Mouse (Mus musculus): Measurements from ENCODE around the gene Casq2. TPM values are rescaled to one million over a fixed set of nuclear protein-coding genes. Genes with fewer than 3 reads are reported as not detected.
A peak's percentile ranks its signal among the peaks of the same experiment; 100 is the strongest.

Casq2 gene
- polyA plus RNA-seq, 1 experiment from 2014 or later: 8.9 TPM

- no peak overlapping the region for H3K27ac ChIP-seq (ENCODE audit: low read depth, low read length)
- ATAC-seq (ENCODE audit: insufficient read depth, low FRiP score, low TSS enrichment): no peak
- WGBS: 88% methylated on average over 4 of the region's 4 CpGs
Observed at GRCm38 (mm10) chr3:102069260-102069659, 17.0 kb upstream of the Casq2 start.

DNA sequence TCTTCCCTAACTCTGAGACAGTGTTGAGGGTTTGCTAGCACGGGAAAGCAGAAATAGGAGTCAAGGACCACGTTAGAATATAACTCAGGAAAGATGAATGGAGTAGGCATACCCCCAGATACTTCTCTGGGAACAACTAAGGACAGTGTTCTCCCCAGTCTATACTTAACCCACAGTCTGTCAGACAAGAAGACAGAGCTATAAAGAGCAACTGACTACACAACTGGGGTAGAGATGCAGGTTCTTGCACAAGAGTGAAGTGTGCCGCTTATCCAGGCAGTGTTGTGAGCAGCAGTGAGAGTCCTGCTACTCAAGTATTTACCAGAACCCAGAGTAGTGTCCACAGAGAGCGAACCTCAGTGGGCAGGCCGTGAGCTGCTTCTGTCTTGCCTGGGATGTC, 16.5 kb upstream of the Casq2 start:
- Histone ChIP-seq H3K27ac (ENCODE audit: low read depth, low read length) (no peak overlapping the region), H3K4me3 (ENCODE audit: low read depth, low read length) (no peak overlapping the region), H3K36me3 (ENCODE audit: control insufficient read depth, insufficient read depth, low read length) (no peaks in the 10 kb centered on the region), H3K4me1 (ENCODE audit: control insufficient read depth, insufficient read depth, low read length) (no peaks in the 10 kb centered on the region), H3K9ac (ENCODE audit: low read length) (no peak overlapping the region), H3K4me2 (ENCODE audit: low read depth) (no peak overlapping the region), H3K27me3 (ENCODE audit: control insufficient read depth, insufficient read depth, low read length) (no peaks in the 10 kb centered on the region), H3K9me3 (ENCODE audit: control insufficient read depth, low read length) (no peaks in the 10 kb centered on the region)
- no peak for DNase-seq (ENCODE audit: low spot score)
- ATAC-seq (ENCODE audit: insufficient read depth, low FRiP score, low TSS enrichment): no peak
- 83% methylated on average over 5 of the region's 5 CpGs for WGBS

More at GRCm38 (mm10) chr3:102069260-102069659, 17.0 kb upstream of the Casq2 start:
- Histone ChIP-seq H3K36me3 (ENCODE audit: control insufficient read depth, insufficient read depth, low read length) (no peaks in the 10 kb centered on the region), H3K9ac (ENCODE audit: low read length) (no peak overlapping the region), H3K27me3 (ENCODE audit: control insufficient read depth, insufficient read depth, low read length) (no peaks in the 10 kb centered on the region), H3K4me3 (ENCODE audit: low read depth, low read length) (no peak overlapping the region), H3K4me2 (ENCODE audit: low read depth) (no peak overlapping the region), H3K4me1 (ENCODE audit: control insufficient read depth, insufficient read depth, low read length) (no peaks in the 10 kb centered on the region), H3K9me3 (ENCODE audit: control insufficient read depth, low read length) (no peaks in the 10 kb centered on the region)
- no peak for DNase-seq (ENCODE audit: low spot score)

- Histone ChIP-seq H3K36me3 (ENCODE audit: control insufficient read depth, insufficient read depth, low read length) (no peaks in the 10 kb centered on the region), H3K27ac (ENCODE audit: low read depth, low read length) (no peak overlapping the region), H3K4me2 (ENCODE audit: low read depth) (no peak overlapping the region), H3K4me3 (ENCODE audit: low read depth, low read length) (no peak overlapping the region), H3K27me3 (ENCODE audit: control insufficient read depth, insufficient read depth, low read length) (no peaks in the 10 kb centered on the region), H3K9ac (ENCODE audit: low read length) (no peak overlapping the region), H3K9me3 (ENCODE audit: control insufficient read depth, low read length) (no peaks in the 10 kb centered on the region), H3K4me1 (ENCODE audit: control insufficient read depth, insufficient read depth, low read length) (no peaks in the 10 kb centered on the region)
- ATAC-seq (ENCODE audit: insufficient read depth, low FRiP score, low TSS enrichment) (no peak), DNase-seq (ENCODE audit: low spot score) (no peak)
- 74% methylated on average over 7 of the region's 7 CpGs for WGBS
Observed at GRCm38 (mm10) chr3:102070360-102070759, 15.9 kb upstream of the Casq2 start.

DNA sequence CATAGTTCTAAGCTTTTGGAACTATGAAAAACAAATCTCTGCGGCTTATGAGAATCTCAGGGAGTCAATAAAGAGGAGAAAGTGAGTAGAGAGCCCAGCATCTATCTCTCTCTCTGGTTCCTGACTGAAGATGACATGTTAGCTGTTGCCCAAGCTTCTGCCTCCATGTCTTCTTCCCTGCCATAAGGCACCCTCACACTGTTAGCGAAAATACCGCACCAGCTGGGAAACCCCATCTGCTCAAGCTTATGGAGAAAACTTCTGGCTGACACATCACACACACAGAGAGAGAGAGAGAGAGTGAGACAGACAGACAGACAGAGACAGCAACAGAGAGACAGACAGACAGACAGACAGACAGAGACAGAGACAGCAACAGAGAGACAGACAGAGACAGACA, 15.2 kb upstream of the Casq2 start:
- Histone ChIP-seq H3K27ac (ENCODE audit: low read depth, low read length) (no peak overlapping the region), H3K36me3 (ENCODE audit: control insufficient read depth, insufficient read depth, low read length) (no peaks in the 10 kb centered on the region), H3K27me3 (ENCODE audit: control insufficient read depth, insufficient read depth, low read length) (no peaks in the 10 kb centered on the region), H3K4me1 (ENCODE audit: control insufficient read depth, insufficient read depth, low read length) (no peaks in the 10 kb centered on the region), H3K9me3 (ENCODE audit: control insufficient read depth, low read length) (no peaks in the 10 kb centered on the region), H3K4me2 (ENCODE audit: low read depth) (no peak overlapping the region), H3K9ac (ENCODE audit: low read length) (no peak overlapping the region), H3K4me3 (ENCODE audit: low read depth, low read length) (no peak overlapping the region)
- DNase-seq (ENCODE audit: low spot score): no peak
- ATAC-seq (ENCODE audit: insufficient read depth, low FRiP score, low TSS enrichment): no peak
- WGBS: 86% methylated on average over 3 of the region's 3 CpGs

DNA sequence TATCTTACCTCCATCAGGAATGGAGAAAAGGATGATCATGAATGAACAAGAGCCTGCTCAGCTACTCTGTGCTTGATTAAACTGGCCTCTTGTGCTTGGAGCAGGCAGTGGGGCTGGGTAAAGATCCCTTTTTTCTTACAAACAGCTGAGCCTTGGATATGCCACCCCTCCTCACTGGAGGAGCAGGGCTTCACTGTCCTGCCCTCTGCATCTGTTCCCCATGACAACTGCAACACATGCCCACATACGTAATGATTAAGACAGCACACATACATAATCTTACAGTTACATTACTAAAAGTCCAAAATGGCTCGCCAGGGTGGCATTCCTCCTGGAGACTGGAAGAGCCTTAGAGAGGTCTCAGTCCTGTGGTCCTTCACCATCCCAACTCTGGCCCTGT, 6.8 kb upstream of the Casq2 start:
- Histone ChIP-seq H3K27me3 (ENCODE audit: control insufficient read depth, insufficient read depth, low read length) (no peaks in the 10 kb centered on the region), H3K36me3 (ENCODE audit: control insufficient read depth, insufficient read depth, low read length) (no peaks in the 10 kb centered on the region), H3K27ac (ENCODE audit: low read depth, low read length) (no peak overlapping the region), H3K9me3 (ENCODE audit: control insufficient read depth, low read length) (no peaks in the 10 kb centered on the region), H3K4me3 (ENCODE audit: low read depth, low read length) (no peak overlapping the region), H3K9ac (ENCODE audit: low read length) (no peak overlapping the region), H3K4me1 (ENCODE audit: control insufficient read depth, insufficient read depth, low read length) (no peaks in the 10 kb centered on the region), H3K4me2 (ENCODE audit: low read depth) (no peak overlapping the region)
- 86% methylated on average over 2 of the region's 2 CpGs for WGBS
- DNase-seq (ENCODE audit: low spot score): no peak
- no peak for ATAC-seq (ENCODE audit: insufficient read depth, low FRiP score, low TSS enrichment)

DNA sequence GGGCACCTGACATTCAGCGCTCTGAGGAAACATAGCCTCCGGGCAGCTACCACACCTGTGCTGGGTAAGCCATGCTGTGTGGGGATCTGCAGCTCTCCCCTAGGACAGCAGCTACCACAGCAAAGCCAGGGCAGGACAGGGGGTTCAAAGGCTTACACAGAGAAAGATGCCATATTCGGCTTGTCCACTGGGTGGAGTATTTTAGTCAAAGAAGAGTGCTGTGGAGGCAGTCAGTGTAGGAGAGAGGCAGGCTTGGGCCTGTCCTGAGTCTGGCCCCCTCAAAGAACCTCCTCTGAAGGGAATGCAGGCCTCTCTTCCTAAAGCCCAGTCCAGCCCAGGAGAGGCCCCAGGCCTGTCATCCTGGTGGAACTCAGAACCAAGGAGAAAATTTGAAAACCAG, 4.4 kb upstream of the Casq2 start:
- DNase-seq (ENCODE audit: low spot score) (peak; percentile 77), ATAC-seq (ENCODE audit: insufficient read depth, low FRiP score, low TSS enrichment) (peak; percentile 82; the same call in 1 of the 2 replicates)
- H3K9me3 ChIP-seq (ENCODE audit: control insufficient read depth, low read length): no peaks in the 10 kb centered on the region
- no peak overlapping the region for H3K4me2 ChIP-seq (ENCODE audit: low read depth)
- no peaks in the 10 kb centered on the region for H3K27me3 ChIP-seq (ENCODE audit: control insufficient read depth, insufficient read depth, low read length)
- H3K36me3 ChIP-seq (ENCODE audit: control insufficient read depth, insufficient read depth, low read length): no peaks in the 10 kb centered on the region
- no peak overlapping the region for H3K27ac ChIP-seq (ENCODE audit: low read depth, low read length)
- H3K9ac ChIP-seq (ENCODE audit: low read length): no peak overlapping the region
- H3K4me3 ChIP-seq (ENCODE audit: low read depth, low read length): no peak overlapping the region
- WGBS: 17% methylated on average over 3 of the region's 3 CpGs
- H3K4me1 ChIP-seq (ENCODE audit: control insufficient read depth, insufficient read depth, low read length): no peaks in the 10 kb centered on the region

DNA sequence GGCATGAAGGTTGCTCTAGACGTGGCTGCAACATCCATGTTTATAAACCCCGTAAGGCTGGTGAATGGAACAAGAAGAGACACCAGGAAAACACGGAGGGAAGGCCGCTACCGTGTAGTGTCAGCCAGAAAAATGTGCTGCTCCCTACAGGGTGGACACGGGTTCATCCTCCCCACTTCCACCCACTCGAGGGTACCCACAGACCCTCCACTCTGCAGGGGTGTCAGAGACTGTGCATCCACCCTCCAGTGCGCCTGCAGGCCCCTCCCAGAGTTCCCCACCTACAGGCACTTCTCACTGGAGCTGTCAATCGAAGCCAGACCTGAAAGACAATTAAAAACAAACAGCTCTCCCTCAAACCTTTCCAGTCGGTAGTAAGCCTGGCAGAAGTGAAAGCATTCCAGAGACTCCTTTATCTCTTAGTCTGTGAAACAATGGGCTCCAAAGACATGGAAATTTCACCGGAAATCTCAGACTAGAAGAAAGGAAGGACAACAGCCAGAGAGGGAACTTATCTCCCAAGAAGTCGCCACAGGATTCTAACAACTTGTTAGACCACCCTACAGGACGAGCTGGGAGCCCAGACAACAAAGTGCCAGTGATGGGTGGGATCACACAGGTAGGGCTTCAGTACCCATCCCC, 2.5 kb upstream of the Casq2 start:
- 20% methylated on average over 13 of the region's 13 CpGs for WGBS
- ATAC-seq (ENCODE audit: insufficient read depth, low FRiP score, low TSS enrichment): no peak
- no peak overlapping the region for H3K27ac ChIP-seq (ENCODE audit: low read depth, low read length)
- DNase-seq (ENCODE audit: low spot score): no peak
- H3K4me3 ChIP-seq (ENCODE audit: low read depth, low read length): no peak overlapping the region
- no peaks in the 10 kb centered on the region for H3K4me1 ChIP-seq (ENCODE audit: control insufficient read depth, insufficient read depth, low read length)
- no peak overlapping the region for H3K4me2 ChIP-seq (ENCODE audit: low read depth)
- no peaks in the 10 kb centered on the region for H3K9me3 ChIP-seq (ENCODE audit: control insufficient read depth, low read length)
- H3K27me3 ChIP-seq (ENCODE audit: control insufficient read depth, insufficient read depth, low read length): no peaks in the 10 kb centered on the region
- H3K36me3 ChIP-seq (ENCODE audit: control insufficient read depth, insufficient read depth, low read length): no peaks in the 10 kb centered on the region
- no peak overlapping the region for H3K9ac ChIP-seq (ENCODE audit: low read length)

DNA sequence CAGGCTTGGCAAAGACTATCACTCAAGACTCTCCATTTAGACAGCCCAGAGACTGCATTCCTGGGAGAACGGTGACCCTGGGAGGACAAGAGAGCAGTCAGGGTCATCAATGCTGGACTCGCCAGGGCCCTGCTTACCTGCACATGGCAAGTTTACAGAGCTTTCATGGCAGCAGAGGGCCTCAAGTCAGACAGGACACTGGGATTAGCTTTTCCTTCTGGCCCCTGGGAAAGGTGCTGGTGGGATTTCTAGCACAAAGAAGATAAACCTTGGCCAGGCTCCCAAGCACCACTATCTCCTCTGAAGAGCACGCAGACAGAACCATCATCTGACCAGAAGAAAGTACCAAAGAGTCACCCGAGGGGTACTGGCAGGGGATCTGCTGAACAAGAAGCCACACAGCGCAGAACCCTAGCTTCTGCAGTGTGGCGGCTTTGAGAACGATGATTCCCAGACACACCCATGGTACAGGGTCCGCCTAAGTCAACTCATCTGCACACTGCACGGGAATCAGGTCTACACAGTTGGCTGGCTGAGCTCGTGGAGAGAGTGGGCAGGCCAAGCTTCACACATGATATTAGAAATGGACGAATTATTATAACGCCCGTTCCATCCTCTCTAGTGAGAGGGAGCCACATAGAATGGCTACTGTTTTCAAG, 1.3 kb upstream of the Casq2 start:
- Histone ChIP-seq H3K9ac (ENCODE audit: low read length) (no peak overlapping the region), H3K27ac (ENCODE audit: low read depth, low read length) (no peak overlapping the region), H3K4me3 (ENCODE audit: low read depth, low read length) (no peak overlapping the region), H3K4me1 (ENCODE audit: control insufficient read depth, insufficient read depth, low read length) (no peaks in the 10 kb centered on the region), H3K9me3 (ENCODE audit: control insufficient read depth, low read length) (no peaks in the 10 kb centered on the region), H3K4me2 (ENCODE audit: low read depth) (no peak overlapping the region), H3K27me3 (ENCODE audit: control insufficient read depth, insufficient read depth, low read length) (no peaks in the 10 kb centered on the region), H3K36me3 (ENCODE audit: control insufficient read depth, insufficient read depth, low read length) (no peaks in the 10 kb centered on the region)
- 70% methylated on average over 13 of the region's 13 CpGs for WGBS
- DNase-seq (ENCODE audit: low spot score) (no peak), ATAC-seq (ENCODE audit: insufficient read depth, low FRiP score, low TSS enrichment) (no peak)

DNA sequence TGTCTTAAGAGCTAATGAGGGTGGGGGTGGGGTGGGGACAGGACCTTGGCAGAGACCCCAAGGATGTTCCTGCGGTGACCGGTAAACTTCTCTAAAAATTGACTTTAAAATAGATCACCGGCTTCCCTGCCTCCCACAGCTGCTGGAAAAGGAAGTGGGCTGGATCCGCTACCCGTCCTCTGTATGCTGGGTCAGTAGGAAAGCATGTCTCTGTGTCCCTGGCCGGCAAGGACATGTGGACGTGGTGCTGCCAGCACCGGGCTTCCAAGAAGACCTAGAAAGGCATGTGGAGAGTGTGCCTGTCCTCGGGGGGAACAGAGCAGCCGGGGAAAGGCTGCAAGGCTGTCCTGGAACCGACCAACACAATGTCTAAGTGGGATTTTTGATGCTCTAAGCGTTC, 496 bp upstream of the Casq2 start:
- 33% methylated on average over 12 of the region's 12 CpGs for WGBS
- Histone ChIP-seq H3K4me2 (ENCODE audit: low read depth) (no peak overlapping the region), H3K27me3 (ENCODE audit: control insufficient read depth, insufficient read depth, low read length) (no peaks in the 10 kb centered on the region), H3K36me3 (ENCODE audit: control insufficient read depth, insufficient read depth, low read length) (no peaks in the 10 kb centered on the region), H3K9me3 (ENCODE audit: control insufficient read depth, low read length) (no peaks in the 10 kb centered on the region), H3K27ac (ENCODE audit: low read depth, low read length) (no peak overlapping the region), H3K9ac (ENCODE audit: low read length) (no peak overlapping the region), H3K4me1 (ENCODE audit: control insufficient read depth, insufficient read depth, low read length) (no peaks in the 10 kb centered on the region), H3K4me3 (ENCODE audit: low read depth, low read length) (no peak overlapping the region)
- no peak for DNase-seq (ENCODE audit: low spot score)
- no peak for ATAC-seq (ENCODE audit: insufficient read depth, low FRiP score, low TSS enrichment)

Measured in neural tube, embryonic 11.5 days (tissue).